Mouse (Mus musculus) gastrocnemius, postnatal 36 days (tissue): ENCODE data around the gene Decr2. TPM values are rescaled to one million over a fixed set of nuclear protein-coding genes. Genes with fewer than 3 reads are reported as not detected.
"Not testable (repeated sequence)": the region's sequence is repeated elsewhere in the genome, so short reads cannot be mapped to it uniquely, and the experiment has no call there.

Experiments used
- DNase-seq, 2 experiments: peaks; one replicate each; pipeline ENCODE4 v3.0.0; 2022
- intact Hi-C: fragments of 180-260 bp; cut with DNase I; formaldehyde crosslinking; loops from one replicate; pipeline ENCODE4 v1.15.1; 2025
- total RNA-seq, 2 experiments: library from RNA; stranded (reverse); gene quantifications; 2 replicates each; pipeline ENCODE4 v1.2.3; 2021

Decr2 gene
- total RNA-seq, 2 experiments from 2014 or later: 2.3 to 2.8 TPM

GRCm38 (mm10) chr17:26114461-26114860 is 24.3 kb upstream of the Decr2 start:
- DNase-seq, intact Hi-C loops: not testable (repeated sequence)

- intact Hi-C loops: no loop called here
- no peak for DNase-seq
Measured at GRCm38 (mm10) chr17:26114061-26114460, 23.9 kb upstream of the Decr2 start.

- peak; percentile 15 to 49 for DNase-seq
- intact Hi-C loops: no loop called here
Measured at GRCm38 (mm10) chr17:26113181-26113948, 23.2 kb upstream of the Decr2 start, which contains the start of gene Tmem8. Tmem8 (plus strand) TSS chr17:26113299.

- intact Hi-C loops: no loop called here
- DNase-seq: no peak
Measured at GRCm38 (mm10) chr17:26112751-26113150, 22.6 kb upstream of the Decr2 start.

GRCm38 (mm10) chr17:26111722-26112121 is 21.6 kb upstream of the Decr2 start:
- intact Hi-C loops: no loop called here
- no peak for DNase-seq

- intact Hi-C loops: no loop called here
- no peak for DNase-seq
Measured at GRCm38 (mm10) chr17:26111024-26111423, 20.9 kb upstream of the Decr2 start.

GRCm38 (mm10) chr17:26110156-26110555 is 20.0 kb upstream of the Decr2 start:
- intact Hi-C loops: no loop called here
- no peak for DNase-seq

GRCm38 (mm10) chr17:26105619-26106018 is 15.5 kb upstream of the Decr2 start:
- intact Hi-C loops: no loop called here
- DNase-seq: no peak

GRCm38 (mm10) chr17:26101478-26101877 is 11.3 kb upstream of the Decr2 start:
- intact Hi-C loops: no loop called here
- DNase-seq: no peak

GRCm38 (mm10) chr17:26100166-26100565 is 10.0 kb upstream of the Decr2 start:
- intact Hi-C loops: no loop called here

GRCm38 (mm10) chr17:26099316-26099715 is 9.2 kb upstream of the Decr2 start:
- DNase-seq, intact Hi-C loops: not testable (repeated sequence)

More at GRCm38 (mm10) chr17:26100166-26100565, 10.0 kb upstream of the Decr2 start:
- DNase-seq: no peak

- DNase-seq: no peak
- intact Hi-C loops: no loop called here
Measured at GRCm38 (mm10) chr17:26098461-26098860, 8.3 kb upstream of the Decr2 start.

GRCm38 (mm10) chr17:26095121-26095740 is 5.1 kb upstream of the Decr2 start, which contains the start of gene Nme4:
Nme4 (minus strand) TSS chr17:26095602.
- intact Hi-C loops: no loop called here
- DNase-seq: peak in 1 of 2 experiments; percentile 23

- intact Hi-C loops: loop anchor here (5.0 kb wide), 1 partner anchor 202 kb away; no protein-coding TSS in a partner anchor
Measured at GRCm38 (mm10) chr17:26094531-26095110, 4.5 kb upstream of the Decr2 start.

GRCm38 (mm10) chr17:26087059-26087564 is 3.0 kb downstream of the Decr2 start:
- intact Hi-C loops: no loop called here
- no peak for DNase-seq

More at GRCm38 (mm10) chr17:26094531-26095110, 4.5 kb upstream of the Decr2 start:
- no peak for DNase-seq

- intact Hi-C loops: no loop called here
- DNase-seq: no peak
Measured at GRCm38 (mm10) chr17:26080867-26081266, 9.3 kb downstream of the Decr2 start.

GRCm38 (mm10) chr17:26078851-26079250 is 11.3 kb downstream of the Decr2 start:
- intact Hi-C loops: no loop called here
- DNase-seq: no peak

GRCm38 (mm10) chr17:26075246-26075645 is 14.9 kb downstream of the Decr2 start:
- no peak for DNase-seq
- intact Hi-C loops: no loop called here

GRCm38 (mm10) chr17:26070136-26070535 is 20.0 kb downstream of the Decr2 start:
- DNase-seq: no peak
- intact Hi-C loops: no loop called here

- DNase-seq: peak; percentile 63 to 73
- intact Hi-C loops: no loop called here
Measured at GRCm38 (mm10) chr17:26068831-26069739, 21.1 kb downstream of the Decr2 start, which contains the start of gene Rab11fip3. Rab11fip3 (minus strand) TSS chr17:26069555.
